Mouse (Mus musculus): ENCODE measurements at regions not wholly inside any gene's neighbourhood (a gene's known extent, or its start where the extent isn't known, plus 50 kb on each side); places are given as distances from the start of the nearest gene placed in this dataset.
A peak's percentile ranks its signal among the peaks of the same experiment; 100 is the strongest.

DNA sequence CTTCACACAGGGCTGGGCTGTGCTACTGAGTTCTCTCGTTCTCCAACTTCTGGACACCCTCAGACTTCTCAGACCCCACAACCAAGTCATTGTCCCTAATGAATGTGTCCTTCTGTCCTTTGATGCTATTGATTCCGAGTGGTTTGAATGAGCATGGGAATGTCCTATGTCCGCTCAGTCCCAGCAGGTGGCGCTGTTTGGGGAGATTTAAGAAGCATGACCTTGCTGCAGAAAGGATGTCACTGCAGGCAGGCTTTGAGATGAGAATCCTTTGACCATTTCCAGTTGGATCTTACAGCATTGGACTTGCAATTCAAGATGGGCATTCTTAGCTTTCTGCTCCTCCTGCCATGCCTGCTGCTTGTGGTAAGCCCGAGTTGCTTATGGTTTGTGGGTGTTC is 146.1 kb downstream of the Gpat3 start:
- no peak overlapping the region for H3K27ac ChIP-seq
- H3K27me3 ChIP-seq (ENCODE audit: insufficient read depth, poor library complexity, severe bottlenecking): no peaks in the 10 kb centered on the region
- no peaks in the 10 kb centered on the region for H3K36me3 ChIP-seq
- H3K4me3 ChIP-seq: no peak overlapping the region
- H3K9me3 ChIP-seq: no peaks in the 10 kb centered on the region
- peak; percentile 65 for DNase-seq (ENCODE audit: low spot score)
- H3K4me1 ChIP-seq (replicated peaks): no peaks in the 10 kb centered on the region
- 19% methylated on average over 5 of the region's 5 CpGs for WGBS

GRCm38 (mm10) chr5:100982573-100982936 is 137.0 kb downstream of the Gpat3 start:
- Histone ChIP-seq H3K27me3 (ENCODE audit: insufficient read depth, poor library complexity, severe bottlenecking) (no peaks in the 10 kb centered on the region), H3K36me3 (no peaks in the 10 kb centered on the region), H3K9me3 (no peaks in the 10 kb centered on the region), H3K27ac (no peak overlapping the region), H3K4me1 (replicated peaks) (peaks cover 9% of the 10 kb centered on the region), H3K4me3 (no peak overlapping the region)
- 57% methylated on average over 10 of the region's 10 CpGs for WGBS
- no peak for DNase-seq (ENCODE audit: low spot score)

DNA sequence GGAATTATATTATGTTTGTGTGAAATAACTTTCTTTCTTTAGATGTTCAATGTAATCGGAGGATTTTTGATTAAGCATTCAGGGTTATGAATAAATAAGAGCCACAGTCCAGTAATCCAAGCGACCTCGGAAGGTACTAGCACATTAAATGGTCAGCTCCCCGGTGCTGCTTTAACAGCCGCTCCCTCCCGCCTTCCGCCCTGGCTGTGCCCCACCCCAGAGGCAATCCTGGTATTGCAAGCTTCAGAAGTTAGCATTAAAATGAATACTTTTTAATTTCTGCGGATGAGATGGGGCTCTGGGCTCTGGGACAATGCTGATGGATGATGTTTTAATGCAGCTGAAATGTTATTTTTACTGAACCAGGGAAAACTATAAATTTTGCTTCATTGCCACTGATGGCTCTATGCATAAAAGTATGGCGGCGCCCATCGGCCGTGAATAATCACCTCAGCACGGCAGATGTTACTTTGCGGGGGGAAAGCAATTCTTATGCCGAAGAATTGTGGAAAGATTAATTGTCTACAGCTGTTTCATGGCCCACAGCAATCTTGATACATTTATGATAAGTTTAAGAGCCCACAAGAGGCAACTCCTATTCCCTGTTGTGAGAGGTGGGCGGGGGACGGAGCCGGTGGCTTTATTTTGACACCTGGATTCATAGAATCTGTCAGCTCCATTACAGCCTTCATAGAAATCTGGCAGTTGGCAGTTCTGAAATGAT is 136.5 kb downstream of the Gpat3 start:
- 78% methylated on average over 18 of the region's 18 CpGs for WGBS
- Histone ChIP-seq H3K36me3 (no peaks in the 10 kb centered on the region), H3K9me3 (no peaks in the 10 kb centered on the region), H3K4me3 (no peak overlapping the region), H3K27ac (no peak overlapping the region), H3K4me1 (replicated peaks) (peaks cover 9% of the 10 kb centered on the region), H3K27me3 (ENCODE audit: insufficient read depth, poor library complexity, severe bottlenecking) (no peaks in the 10 kb centered on the region)
- DNase-seq (ENCODE audit: low spot score): no peak

- Histone ChIP-seq H3K27ac (no peak overlapping the region), H3K4me1 (replicated peaks) (no peaks in the 10 kb centered on the region), H3K36me3 (no peaks in the 10 kb centered on the region), H3K9me3 (no peaks in the 10 kb centered on the region), H3K4me3 (no peak overlapping the region), H3K27me3 (ENCODE audit: insufficient read depth, poor library complexity, severe bottlenecking) (no peaks in the 10 kb centered on the region)
- WGBS: 36% methylated on average over 2 of the region's 2 CpGs
- DNase-seq (ENCODE audit: low spot score): no peak
Observed at GRCm38 (mm10) chr5:100976736-100977135, 131.2 kb downstream of the Gpat3 start.

- no peak overlapping the region for H3K4me3 ChIP-seq
- no peaks in the 10 kb centered on the region for H3K27me3 ChIP-seq (ENCODE audit: insufficient read depth, poor library complexity, severe bottlenecking)
- H3K9me3 ChIP-seq: no peaks in the 10 kb centered on the region
- no peak for DNase-seq (ENCODE audit: low spot score)
- no peaks in the 10 kb centered on the region for H3K36me3 ChIP-seq
- WGBS: 43% methylated on average over 15 of the region's 15 CpGs
- peaks cover 9% of the 10 kb centered on the region for H3K4me1 ChIP-seq (replicated peaks)
- H3K27ac ChIP-seq: no peak overlapping the region
Observed at GRCm38 (mm10) chr5:100951210-100951609, 105.7 kb downstream of the Gpat3 start.
